Comparison of ENCODE assay signal across 20 mouse cellular contexts in the genomic region with DNA sequence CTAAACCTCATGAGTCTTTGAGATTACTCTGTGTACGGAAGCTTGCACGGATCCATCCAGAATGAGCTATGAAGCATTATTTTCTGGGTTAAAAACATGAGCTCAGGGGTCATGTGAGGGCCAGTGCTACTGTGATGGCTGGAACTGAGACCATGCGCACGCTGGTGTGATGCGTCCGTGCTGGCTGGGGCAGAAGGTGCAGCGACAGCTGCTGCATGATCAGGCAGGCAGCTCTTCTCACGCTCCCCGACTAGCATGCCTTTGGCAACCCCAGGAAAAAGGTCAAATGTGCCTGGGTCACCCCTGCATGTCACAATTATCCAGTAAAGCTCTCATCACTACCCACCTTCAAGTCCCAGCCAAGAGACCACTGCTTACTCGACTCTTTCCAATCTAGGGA. TPM values are rescaled to one million over a fixed set of nuclear protein-coding genes. Genes with fewer than 3 reads are reported as not detected.
DNase-seq lines count a peak whose midpoint lies in the region; ATAC-seq and TF ChIP-seq lines count a peak whose summit lies in the region.
"Had no signal": no experiment of that assay in that cellular context is flagged by ENCODE, and none has a peak within 500 bp of the region (broad histone marks: within the 10 kb centered on the region; RNA-seq: fewer than 3 reads in every experiment).

No protein-coding gene starts in this region.

- TF ChIP-seq CTCF in heart, postnatal 0 days (IDR thresholded peaks at IDR 0.05; ENCODE audit: low read depth) = no peak

- peaks cover 22% of the 10 kb centered on the region for H3K4me1 ChIP-seq in heart, embryonic 11.5 days (ENCODE audit: control insufficient read depth, insufficient read depth, low read length)
- H3K4me1 ChIP-seq in brown adipose tissue, adult 24 weeks (ENCODE audit: control insufficient read depth, insufficient read depth, insufficient read length, low read length) = peaks cover 28% of the 10 kb centered on the region
- peaks cover 43% of the 10 kb centered on the region for H3K4me1 ChIP-seq in heart, postnatal 0 days (ENCODE audit: control insufficient read depth, insufficient read depth)

- TF ChIP-seq EP300 in heart, postnatal 0 days (IDR thresholded peaks at IDR 0.05; ENCODE audit: low read depth) = no peak

- no peak for ATAC-seq in heart, embryonic 11.5 days (replicated peaks; ENCODE audit: insufficient number of reproducible peaks, low FRiP score, low TSS enrichment)
- no peak for ATAC-seq in heart, postnatal 0 days (ENCODE audit: insufficient read depth, low read depth)
- ATAC-seq: midbrain, embryonic 15.5 days had no signal

- no peak overlapping the region for H3K4me3 ChIP-seq in heart, embryonic 11.5 days (ENCODE audit: low read depth, low read length)
- no peak overlapping the region for H3K4me3 ChIP-seq in brown adipose tissue, adult 24 weeks (ENCODE audit: insufficient read depth, low read depth, low read length)
- no peak overlapping the region for H3K4me3 ChIP-seq in heart, postnatal 0 days (ENCODE audit: low read depth, low read length)
- H3K4me3 ChIP-seq: forebrain, embryonic 10.5 days; hindbrain, embryonic 13.5 days; limb, embryonic 10.5 days; midbrain, embryonic 15.5 days; neural tube, embryonic 15.5 days had no signal

- no peak overlapping the region for H3K4me2 ChIP-seq in heart, embryonic 11.5 days
- H3K4me2 ChIP-seq in heart, postnatal 0 days (ENCODE audit: low read depth, low read length) = no peak overlapping the region
- H3K4me2 ChIP-seq: hindbrain, embryonic 13.5 days; liver, embryonic 11.5 days; midbrain, embryonic 15.5 days; neural tube, embryonic 15.5 days had no signal

- no peaks in the 10 kb centered on the region for H3K27me3 ChIP-seq in heart, embryonic 11.5 days (ENCODE audit: control insufficient read depth, insufficient read depth, low read length)
- H3K27me3 ChIP-seq in heart, postnatal 0 days (ENCODE audit: control insufficient read depth, insufficient read depth, low read length) = no peaks in the 10 kb centered on the region

- H3K9me3 ChIP-seq in heart, embryonic 11.5 days (replicated peaks; ENCODE audit: control insufficient read depth, low read length) = no peaks in the 10 kb centered on the region
- no peaks in the 10 kb centered on the region for H3K9me3 ChIP-seq in heart, postnatal 0 days (replicated peaks; ENCODE audit: control insufficient read depth, low read length)
- H3K9me3 ChIP-seq: forebrain, embryonic 10.5 days; hindbrain, embryonic 13.5 days; limb, embryonic 10.5 days; midbrain, embryonic 15.5 days; neural tube, embryonic 15.5 days had no signal

- no peaks in the 10 kb centered on the region for H3K36me3 ChIP-seq in heart, embryonic 11.5 days (ENCODE audit: control insufficient read depth, insufficient read depth, low read length)
- H3K36me3 ChIP-seq in heart, postnatal 0 days (replicated peaks; ENCODE audit: control insufficient read depth, insufficient read depth, low read length) = no peaks in the 10 kb centered on the region
- H3K36me3 ChIP-seq: forebrain, embryonic 10.5 days; hindbrain, embryonic 13.5 days; limb, embryonic 10.5 days; midbrain, embryonic 15.5 days; neural tube, embryonic 15.5 days had no signal

- intact Hi-C loops in heart, postnatal 36 days (cut with DNase I) = no loop called here

- 63% methylated on average over 10 of the region's 10 CpGs for WGBS in heart, embryonic 11.5 days (ENCODE audit: insufficient replicate concordance)
- WGBS in heart, postnatal 0 days = 52% methylated on average over 10 of the region's 10 CpGs

- H3K9ac ChIP-seq in heart, embryonic 11.5 days (ENCODE audit: low read depth, low read length) = no peak overlapping the region
- no peak overlapping the region for H3K9ac ChIP-seq in heart, postnatal 0 days (replicated peaks; ENCODE audit: low read depth, low read length)
- H3K9ac ChIP-seq: hindbrain, embryonic 13.5 days; midbrain, embryonic 15.5 days; neural tube, embryonic 15.5 days had no signal

- DNase-seq in heart, postnatal 36 days = no peak
- DNase-seq in gastrocnemius, postnatal 10 days = peak; percentile 30
- no peak for DNase-seq in heart, postnatal 0 days (ENCODE audit: low spot score)
- no peak for DNase-seq in layer of hippocampus, adult 11-12 months (ENCODE audit: low spot score)
- no peak for DNase-seq in kidney, adult 9 months
- no peak for DNase-seq in liver
- DNase-seq: cerebellum, adult 2 months; kidney, adult 8-10 months; kidney, postnatal 25 days; lung, adult 18-20 months; lung, postnatal 14 days; right cerebral cortex, postnatal 14 days had no signal

- peak overlapping the region; percentile 60; the same call in 1 of the 2 replicates for H3K27ac ChIP-seq in heart, embryonic 11.5 days (ENCODE audit: low read depth, low read length)
- H3K27ac ChIP-seq in brown adipose tissue, adult 24 weeks (replicated peaks; ENCODE audit: low read depth, low read length) = peak overlapping the region; percentile 62
- peak overlapping the region; percentile 95 for H3K27ac ChIP-seq in heart, postnatal 0 days (ENCODE audit: low read depth)
- H3K27ac ChIP-seq: forebrain, embryonic 10.5 days; hindbrain, embryonic 13.5 days; limb, embryonic 10.5 days; midbrain, embryonic 15.5 days; neural tube, embryonic 15.5 days had no signal

RNA-seq across cellular contexts. Expression of a gene that starts 4.7 kb away (rescaled TPM):
- 16.5 and 17.1 TPM in 2 replicates for polyA plus RNA-seq in heart, embryonic 11.5 days (2014; fragmentation: Nextera tagmentation; extraction: Ambion mirVana)
- 1 to 10 TPM; 7.6 to 8.0 TPM for total RNA-seq in heart, postnatal 36 days (2021)
- polyA plus RNA-seq in brown adipose tissue, adult 24 weeks (2012; ENCODE audit: insufficient read depth, insufficient read length, missing spikeins) = 42.5 and 46.3 TPM in 2 replicates
- 10 to 100 TPM; 14.1 to 14.4 TPM for total RNA-seq in gastrocnemius, postnatal 10 days (2021)
- 17.6 and 22.2 TPM in 2 replicates for total RNA-seq in heart, postnatal 0 days (2014; rRNA removed; ENCODE audit: low replicate concordance)
- polyA plus RNA-seq in heart, postnatal 0 days (2015; fragmentation: Nextera tagmentation; extraction: Ambion mirVana) = 22.0 and 22.3 TPM in 2 replicates

RNA-seq across cellular contexts. Expression of a gene that starts 24.7 kb away (rescaled TPM):
- polyA plus RNA-seq in heart, embryonic 11.5 days (2014; fragmentation: Nextera tagmentation; extraction: Ambion mirVana) = 50.0 and 51.9 TPM in 2 replicates
- 10 to 100 TPM; 10.8 to 11.8 TPM for total RNA-seq in heart, postnatal 36 days (2021)
- 57.5 and 65.4 TPM in 2 replicates for polyA plus RNA-seq in brown adipose tissue, adult 24 weeks (2012; ENCODE audit: insufficient read depth, insufficient read length, missing spikeins)
- 10 to 100 TPM; 12.3 to 14.5 TPM for total RNA-seq in gastrocnemius, postnatal 10 days (2021)
- 17.2 and 23.9 TPM in 2 replicates for total RNA-seq in heart, postnatal 0 days (2014; rRNA removed; ENCODE audit: low replicate concordance)
- 26.9 and 27.2 TPM in 2 replicates for polyA plus RNA-seq in heart, postnatal 0 days (2015; fragmentation: Nextera tagmentation; extraction: Ambion mirVana)

RNA-seq across cellular contexts. Expression of a gene that starts 39.9 kb away (rescaled TPM):
- polyA plus RNA-seq in heart, embryonic 11.5 days (2014; fragmentation: Nextera tagmentation; extraction: Ambion mirVana) = 300 and 370 TPM in 2 replicates
- 100 to 1,000 TPM; 234 to 241 TPM for total RNA-seq in heart, postnatal 36 days (2021)
- polyA plus RNA-seq in brown adipose tissue, adult 24 weeks (2012; ENCODE audit: insufficient read depth, insufficient read length, missing spikeins) = 212 and 213 TPM in 2 replicates
- 100 to 1,000 TPM; 297 to 313 TPM for total RNA-seq in gastrocnemius, postnatal 10 days (2021)
- 306 and 424 TPM in 2 replicates for total RNA-seq in heart, postnatal 0 days (2014; rRNA removed; ENCODE audit: low replicate concordance)
- 250 and 254 TPM in 2 replicates for polyA plus RNA-seq in heart, postnatal 0 days (2015; fragmentation: Nextera tagmentation; extraction: Ambion mirVana)
